Comparison of ENCODE assay signal across 25 mouse cellular contexts in the genomic region with DNA sequence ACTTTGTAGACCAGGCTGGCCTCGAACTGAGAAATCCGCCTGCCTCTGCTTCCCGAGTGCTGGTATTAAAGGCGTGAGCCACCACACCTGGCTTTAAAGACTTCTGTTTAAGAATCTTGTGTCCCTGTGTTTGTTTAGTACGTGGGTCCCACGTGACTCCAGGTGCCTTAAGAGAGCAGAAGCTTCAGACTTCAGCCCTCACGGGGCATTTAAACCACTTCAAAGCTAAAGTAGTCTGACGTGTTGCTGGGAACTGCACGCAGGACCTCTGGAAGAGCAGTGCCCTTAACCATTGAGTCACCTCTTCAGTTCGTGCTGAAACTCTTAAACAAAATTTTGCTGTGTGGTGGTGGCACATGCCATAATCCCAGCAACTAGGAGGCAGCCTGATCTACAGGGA. TPM values are rescaled to one million over a fixed set of nuclear protein-coding genes. Genes with fewer than 3 reads are reported as not detected.
DNase-seq lines count a peak whose midpoint lies in the region; ATAC-seq and TF ChIP-seq lines count a peak whose summit lies in the region.
"Had no signal": no experiment of that assay in that cellular context is flagged by ENCODE, and none has a peak within 500 bp of the region (broad histone marks: within the 10 kb centered on the region; RNA-seq: fewer than 3 reads in every experiment).

No protein-coding gene starts in this region.

- H3K4me1 ChIP-seq in lung, embryonic 14.5 days (ENCODE audit: insufficient read depth): peaks cover 10% of the 10 kb centered on the region
- H3K4me1 ChIP-seq in liver, embryonic 12.5 days: peaks cover 61% of the 10 kb centered on the region
- H3K4me1 ChIP-seq: forebrain, embryonic 10.5 days had no signal

- 62% methylated on average over 10 of the region's 10 CpGs for WGBS in lung, embryonic 14.5 days
- WGBS in liver, embryonic 12.5 days (ENCODE audit: insufficient replicate concordance): 81% methylated on average over 10 of the region's 10 CpGs

- no peak overlapping the region for H3K4me3 ChIP-seq in lung, embryonic 14.5 days (ENCODE audit: low read depth, low read length)
- H3K4me3 ChIP-seq in liver, embryonic 12.5 days: no peak overlapping the region
- H3K4me3 ChIP-seq: embryonic facial prominence, embryonic 13.5 days; embryonic facial prominence, embryonic 15.5 days; erythroblast, embryonic 14.5 days; forebrain, embryonic 10.5 days; forebrain, embryonic 12.5 days had no signal

- H3K36me3 ChIP-seq in lung, embryonic 14.5 days (ENCODE audit: insufficient read depth): peaks cover 24% of the 10 kb centered on the region
- H3K36me3 ChIP-seq in liver, embryonic 12.5 days: peaks cover 54% of the 10 kb centered on the region
- H3K36me3 ChIP-seq: embryonic facial prominence, embryonic 15.5 days had no signal

- peak; percentile 44 for DNase-seq in lung, embryonic 14.5 days
- DNase-seq in lung, postnatal 14 days: no peak
- DNase-seq in thymus, postnatal 0 days (ENCODE audit: low spot score): peak; percentile 25
- DNase-seq in thymus, postnatal 14 days: no peak
- DNase-seq in lung, postnatal 25 days (ENCODE audit: low spot score): peak; percentile 69
- DNase-seq in urinary bladder, postnatal 10 days (ENCODE audit: low spot score): no peak
- DNase-seq: adrenal gland, adult 8-10 months; adrenal gland, postnatal 14 days; adrenal gland, postnatal 36 days; cerebellum, adult 11-12 months; cerebellum, adult 2 months; cerebellum, adult 9-10 months; cerebellum, postnatal 10 days; cerebellum, postnatal 36 days; embryo, embryonic 11 days had no signal

- H3K9me3 ChIP-seq in lung, embryonic 14.5 days (ENCODE audit: low read depth, low read length): no peaks in the 10 kb centered on the region
- H3K9me3 ChIP-seq in liver, embryonic 12.5 days (replicated peaks): no peaks in the 10 kb centered on the region
- H3K9me3 ChIP-seq: embryonic facial prominence, embryonic 13.5 days; embryonic facial prominence, embryonic 15.5 days; forebrain, embryonic 10.5 days; forebrain, embryonic 12.5 days had no signal

- H3K9ac ChIP-seq in lung, embryonic 14.5 days: no peak overlapping the region
- H3K9ac ChIP-seq in liver, embryonic 12.5 days: no peak overlapping the region
- H3K9ac ChIP-seq: embryonic facial prominence, embryonic 13.5 days; embryonic facial prominence, embryonic 15.5 days; forebrain, embryonic 12.5 days had no signal

- ATAC-seq in lung, embryonic 14.5 days (ENCODE audit: insufficient read depth): no peak
- no peak for ATAC-seq in liver, embryonic 12.5 days
- ATAC-seq: activated CD4-positive, CD25-positive, alpha-beta regulatory T cell, adult 4 months; forebrain, embryonic 14.5 days; forebrain, embryonic 16.5 days had no signal

- H3K4me2 ChIP-seq in lung, embryonic 14.5 days: no peak overlapping the region
- H3K4me2 ChIP-seq in liver, embryonic 12.5 days: no peak overlapping the region
- H3K4me2 ChIP-seq: embryonic facial prominence, embryonic 13.5 days; embryonic facial prominence, embryonic 15.5 days; forebrain, embryonic 12.5 days had no signal

- no peaks in the 10 kb centered on the region for H3K27me3 ChIP-seq in lung, embryonic 14.5 days (ENCODE audit: insufficient read depth, low read length)
- no peaks in the 10 kb centered on the region for H3K27me3 ChIP-seq in liver, embryonic 12.5 days (replicated peaks)
- H3K27me3 ChIP-seq: embryonic facial prominence, embryonic 13.5 days; embryonic facial prominence, embryonic 15.5 days; forebrain, embryonic 12.5 days had no signal

- no peak for TF ChIP-seq CTCF in lung, embryonic 14.5 days (IDR thresholded peaks at IDR 0.05; ENCODE audit: low read depth)

- H3K27ac ChIP-seq in lung, embryonic 14.5 days (ENCODE audit: low read depth): no peak overlapping the region
- H3K27ac ChIP-seq in liver, embryonic 12.5 days: no peak overlapping the region
- H3K27ac ChIP-seq: embryonic facial prominence, embryonic 13.5 days; embryonic facial prominence, embryonic 15.5 days; forebrain, embryonic 10.5 days; forebrain, embryonic 12.5 days had no signal

RNA-seq across cellular contexts. Expression of a gene that starts 13.5 kb away (rescaled TPM):
- polyA plus RNA-seq in lung, embryonic 14.5 days (2014; fragmentation: Nextera tagmentation; extraction: Ambion mirVana): 4.7 and 6.2 TPM in 2 replicates
- 11.7 and 15.6 TPM in 2 replicates for polyA plus RNA-seq in thymus, postnatal 0 days (2015; fragmentation: Nextera tagmentation; extraction: Ambion mirVana)
- 19.1 and 20.2 TPM in 2 replicates for polyA plus RNA-seq in liver, embryonic 12.5 days (2016; fragmentation: Nextera tagmentation; extraction: Ambion mirVana)

RNA-seq across cellular contexts. Expression of a gene that starts 27.7 kb away (rescaled TPM):
- polyA plus RNA-seq in lung, embryonic 14.5 days (2014; fragmentation: Nextera tagmentation; extraction: Ambion mirVana): 0.27 and 0.38 TPM in 2 replicates
- 1.5 and 2.0 TPM in 2 replicates for polyA plus RNA-seq in thymus, postnatal 0 days (2015; fragmentation: Nextera tagmentation; extraction: Ambion mirVana)
- 1.5 TPM in 2 replicates for polyA plus RNA-seq in liver, embryonic 12.5 days (2016; fragmentation: Nextera tagmentation; extraction: Ambion mirVana)
- polyA plus RNA-seq: forebrain, embryonic 16.5 days had no signal

RNA-seq across cellular contexts. Expression of a gene that starts 28.0 kb away (rescaled TPM):
- 180 and 183 TPM in 2 replicates for polyA plus RNA-seq in lung, embryonic 14.5 days (2014; fragmentation: Nextera tagmentation; extraction: Ambion mirVana)
- polyA plus RNA-seq in thymus, postnatal 0 days (2015; fragmentation: Nextera tagmentation; extraction: Ambion mirVana): 133 and 134 TPM in 2 replicates
- polyA plus RNA-seq in liver, embryonic 12.5 days (2016; fragmentation: Nextera tagmentation; extraction: Ambion mirVana): 101 TPM in 2 replicates

RNA-seq across cellular contexts. Expression of a gene that starts 31.8 kb away (rescaled TPM):
- polyA plus RNA-seq in lung, embryonic 14.5 days (2014; fragmentation: Nextera tagmentation; extraction: Ambion mirVana): 0.11 TPM in 2 replicates
- 0.24 and 0.42 TPM in 2 replicates for polyA plus RNA-seq in thymus, postnatal 0 days (2015; fragmentation: Nextera tagmentation; extraction: Ambion mirVana)
- not detected in 2 replicates for polyA plus RNA-seq in liver, embryonic 12.5 days (2016; fragmentation: Nextera tagmentation; extraction: Ambion mirVana)
- polyA plus RNA-seq: activated CD4-positive, CD25-positive, alpha-beta regulatory T cell, adult 4 months; embryonic facial prominence, embryonic 11.5 days; forebrain, embryonic 12.5 days had no signal

RNA-seq across cellular contexts. Expression of a gene that starts 41.2 kb away (rescaled TPM):
- 77.3 and 83.5 TPM in 2 replicates for polyA plus RNA-seq in lung, embryonic 14.5 days (2014; fragmentation: Nextera tagmentation; extraction: Ambion mirVana)
- 86.5 and 92.5 TPM in 2 replicates for polyA plus RNA-seq in thymus, postnatal 0 days (2015; fragmentation: Nextera tagmentation; extraction: Ambion mirVana)
- 68.4 and 68.6 TPM in 2 replicates for polyA plus RNA-seq in liver, embryonic 12.5 days (2016; fragmentation: Nextera tagmentation; extraction: Ambion mirVana)

Comparison
In these comparisons a context has a peak if more than half of its experiments do, and no peak if none do; other contexts are left out.
1. DNase-seq: peak in lung, embryonic 14.5 days (single experiment), thymus, postnatal 0 days (single experiment) and lung, postnatal 25 days (single experiment); none in lung, postnatal 14 days (single experiment), thymus, postnatal 14 days (single experiment) and urinary bladder, postnatal 10 days (single experiment).